Mouse (Mus musculus) layer of hippocampus, postnatal 36 days (tissue): ENCODE results near the gene Ccdc36. TPM values are rescaled to one million over a fixed set of nuclear protein-coding genes. Genes with fewer than 3 reads are reported as not detected.
A peak's percentile ranks its signal among the peaks of the same experiment; 100 is the strongest.

Source experiments
- DNase-seq, 2 experiments: peaks; one replicate each; pipeline ENCODE4 v3.0.0; 2022
- total RNA-seq, 2 experiments: library from RNA; stranded (reverse); gene quantifications; 2 replicates each; pipeline ENCODE4 v1.2.3; 2021

Ccdc36 gene
- total RNA-seq, 2 experiments from 2014 or later: 0.18 TPM; not detected in 1

- DNase-seq: peak; percentile 59 to 68
Observed at GRCm38 (mm10) chr9:108441236-108441919, 13.1 kb upstream of the Ccdc36 start.

GRCm38 (mm10) chr9:108440485-108440884, 12.2 kb upstream of the Ccdc36 start:
- no peak for DNase-seq

- DNase-seq: no peak
Observed at GRCm38 (mm10) chr9:108439176-108439575, 10.9 kb upstream of the Ccdc36 start.

GRCm38 (mm10) chr9:108436182-108436581, 7.9 kb upstream of the Ccdc36 start, which contains the start of gene BC048562:
Gene BC048562, plus strand, starts transcription at chr9:108436482.
- DNase-seq: no peak

- no peak for DNase-seq
Observed at GRCm38 (mm10) chr9:108431431-108432067, 3.3 kb upstream of the Ccdc36 start.

GRCm38 (mm10) chr9:108412221-108412620, 16.1 kb downstream of the Ccdc36 start:
- no peak for DNase-seq

GRCm38 (mm10) chr9:108411381-108411942, 16.8 kb downstream of the Ccdc36 start:
- peak; percentile 45 to 56 for DNase-seq

GRCm38 (mm10) chr9:108409535-108409934, 18.7 kb downstream of the Ccdc36 start:
- no peak for DNase-seq

GRCm38 (mm10) chr9:108404451-108404850, 23.8 kb downstream of the Ccdc36 start:
- DNase-seq: no peak

- peak in 1 of 2 experiments; percentile 29 for DNase-seq
Observed at GRCm38 (mm10) chr9:108403081-108403480, 25.2 kb downstream of the Ccdc36 start.

GRCm38 (mm10) chr9:108401186-108401960, 26.9 kb downstream of the Ccdc36 start:
- DNase-seq: peak; percentile 45 to 46

- DNase-seq: no peak
Observed at GRCm38 (mm10) chr9:108398324-108398723, 30.0 kb downstream of the Ccdc36 start.

- no peak for DNase-seq
Observed at GRCm38 (mm10) chr9:108395427-108395826, 32.9 kb downstream of the Ccdc36 start.

- no peak for DNase-seq
Observed at GRCm38 (mm10) chr9:108394191-108394590, 34.1 kb downstream of the Ccdc36 start.

GRCm38 (mm10) chr9:108392676-108393075, 35.6 kb downstream of the Ccdc36 start, which contains the start of gene 1700102P08Rik:
Gene 1700102P08Rik, plus strand, starts transcription at chr9:108392805.
- DNase-seq: no peak

- DNase-seq: peak; percentile 16 to 29
Observed at GRCm38 (mm10) chr9:108389220-108389619, 39.1 kb downstream of the Ccdc36 start.

- DNase-seq: no peak
Observed at GRCm38 (mm10) chr9:108388601-108389000, 39.7 kb downstream of the Ccdc36 start.

- DNase-seq: no peak
Observed at GRCm38 (mm10) chr9:108386816-108387215, 41.5 kb downstream of the Ccdc36 start.

GRCm38 (mm10) chr9:108385006-108385405, 43.3 kb downstream of the Ccdc36 start:
- DNase-seq: no peak

- DNase-seq: no peak
Observed at GRCm38 (mm10) chr9:108381382-108381781, 46.9 kb downstream of the Ccdc36 start.

GRCm38 (mm10) chr9:108379294-108379693, 49.0 kb downstream of the Ccdc36 start:
- no peak for DNase-seq

GRCm38 (mm10) chr9:108378736-108379135, 49.5 kb downstream of the Ccdc36 start:
- no peak for DNase-seq

- DNase-seq: no peak
Observed at GRCm38 (mm10) chr9:108378234-108378633, 50.0 kb downstream of the Ccdc36 start.
